Mouse (Mus musculus) thymus, adult 2 months (tissue): ENCODE measurements around the gene Ahdc1. TPM values are rescaled to one million over a fixed set of nuclear protein-coding genes. Genes with fewer than 3 reads are reported as not detected.

ENCODE experiments used
- DNase-seq: peaks from one replicate; pipeline ENCODE4 v3.0.0; 2021
- H3K27ac ChIP-seq: fragments of 200-500 bp; 2 replicates; pipeline ENCODE4 v1.5.1; 2012; ENCODE audit warnings: low read length, control low read depth; ENCODE audit not compliant: control insufficient read depth, insufficient read depth
- H3K27me3 ChIP-seq: fragments of 200-500 bp; 2 replicates; pipeline ENCODE4 v1.6.1; 2012; ENCODE audit warnings: mild to moderate bottlenecking, low read length, moderate library complexity, mixed read lengths; ENCODE audit not compliant: control insufficient read depth, insufficient read depth
- H3K36me3 ChIP-seq: fragments of 200-500 bp; 2 replicates; pipeline ENCODE4 v1.6.1; 2012; ENCODE audit warnings: mild to moderate bottlenecking, low read length, moderate library complexity; ENCODE audit not compliant: control insufficient read depth, insufficient read depth
- H3K4me1 ChIP-seq: fragments of 200-500 bp; replicated peaks from 2 replicates; pipeline ENCODE4 v1.6.1; 2012; ENCODE audit warnings: low read length; ENCODE audit not compliant: control insufficient read depth, insufficient read depth
- H3K4me3 ChIP-seq: fragments of 200-500 bp; 2 replicates; pipeline ENCODE4 v1.5.1; 2012; ENCODE audit warnings: mild to moderate bottlenecking, low read length, control low read depth, moderate library complexity; ENCODE audit not compliant: control insufficient read depth, insufficient read depth
- CTCF ChIP-seq: fragments of 200-500 bp; IDR thresholded peaks from 2 replicates; pipeline ENCODE4 v1.5.1; 2012; ENCODE audit warnings: mild to moderate bottlenecking, control low read depth, low read length, moderate library complexity, borderline replicate concordance; ENCODE audit not compliant: control insufficient read depth, poor library complexity, insufficient read depth; ENCODE audit errors: extremely low read depth
- POLR2A ChIP-seq: fragments of 200-500 bp; IDR thresholded peaks from 2 replicates; pipeline ENCODE4 v1.6.1; 2012; ENCODE audit warnings: mild to moderate bottlenecking, low read length, control low read depth, moderate library complexity; ENCODE audit not compliant: control insufficient read depth, poor library complexity, insufficient read depth; ENCODE audit errors: extremely low read depth
- WGBS: fragments of 180-500 bp; shearing (Covaris S2); methylation state at CpG from one replicate; pipeline ENCODE4 v1.1.7; 2018; 5-methylcytosine and 5-hydroxymethylcytosine counted together
- polyA plus RNA-seq: library from polyadenylated mRNA; depleted of rRNA; stranded (reverse); fragments of >200 nt; gene quantifications from 2 replicates; pipeline ENCODE4 v1.2.3, GENCODE M21; 2012

Gene Ahdc1
- polyA plus RNA-seq, 1 experiment: 59.8 TPM

GRCm38 (mm10) chr4:133065894-133066386 is 54.9 kb downstream of the Ahdc1 start:
- Histone ChIP-seq H3K4me1 (peaks cover 7% of the 10 kb centered on the region), H3K36me3 (peaks cover 26% of the 10 kb centered on the region), H3K27me3 (no peaks in the 10 kb centered on the region), H3K4me3 (no peak overlapping the region), H3K27ac (no peak overlapping the region)
- no peak for DNase-seq
- no peak for TF ChIP-seq CTCF
- TF ChIP-seq POLR2A: no peak
- 97% methylated on average over 14 of the region's 14 CpGs for WGBS

GRCm38 (mm10) chr4:133068400-133069138 is 57.5 kb downstream of the Ahdc1 start:
- H3K27me3 ChIP-seq: no peaks in the 10 kb centered on the region

GRCm38 (mm10) chr4:133070388-133070787 is 59.3 kb downstream of the Ahdc1 start:
- TF ChIP-seq POLR2A (no peak), CTCF (no peak)
- Histone ChIP-seq H3K27ac (no peak overlapping the region), H3K27me3 (no peaks in the 10 kb centered on the region), H3K4me3 (no peak overlapping the region), H3K36me3 (peaks cover 4% of the 10 kb centered on the region; the same call in 1 of the 2 replicates), H3K4me1 (peaks cover 45% of the 10 kb centered on the region)
- 93% methylated on average over 3 of the region's 3 CpGs for WGBS
- DNase-seq: no peak

More at GRCm38 (mm10) chr4:133068400-133069138, 57.5 kb downstream of the Ahdc1 start:
- DNase-seq: no peak
- TF ChIP-seq POLR2A: no peak
- no peak for TF ChIP-seq CTCF
- Histone ChIP-seq H3K27ac (no peak overlapping the region), H3K36me3 (peaks cover 12% of the 10 kb centered on the region), H3K4me3 (no peak overlapping the region), H3K4me1 (peaks cover 26% of the 10 kb centered on the region)
- 91% methylated on average over 12 of the region's 12 CpGs for WGBS

GRCm38 (mm10) chr4:133070821-133071372 is 59.8 kb downstream of the Ahdc1 start:
- TF ChIP-seq POLR2A: no peak
- TF ChIP-seq CTCF: no peak
- Histone ChIP-seq H3K27me3 (no peaks in the 10 kb centered on the region), H3K36me3 (no peaks in the 10 kb centered on the region), H3K4me1 (peaks cover 46% of the 10 kb centered on the region), H3K4me3 (no peak overlapping the region), H3K27ac (no peak overlapping the region)
- no peak for DNase-seq
- 94% methylated on average over 5 of the region's 5 CpGs for WGBS

GRCm38 (mm10) chr4:133073192-133073591 is 62.1 kb downstream of the Ahdc1 start:
- H3K36me3 ChIP-seq: no peaks in the 10 kb centered on the region
- 26% methylated on average over 8 of the region's 8 CpGs for WGBS
- TF ChIP-seq POLR2A: no peak
- TF ChIP-seq CTCF: no peak
- peak overlapping the region; percentile 53 for H3K27ac ChIP-seq
- no peak overlapping the region for H3K4me3 ChIP-seq
- peaks cover 46% of the 10 kb centered on the region for H3K4me1 ChIP-seq
- DNase-seq: peak; percentile 76
- H3K27me3 ChIP-seq: no peaks in the 10 kb centered on the region

GRCm38 (mm10) chr4:133074070-133074819 is 63.2 kb downstream of the Ahdc1 start:
- Histone ChIP-seq H3K4me3 (no peak overlapping the region), H3K36me3 (no peaks in the 10 kb centered on the region), H3K27ac (no peak overlapping the region), H3K27me3 (no peaks in the 10 kb centered on the region), H3K4me1 (peaks cover 47% of the 10 kb centered on the region)
- 88% methylated on average over 9 of the region's 9 CpGs for WGBS
- TF ChIP-seq POLR2A: no peak
- no peak for TF ChIP-seq CTCF
- no peak for DNase-seq
